Mouse (Mus musculus) liver, embryonic 13.5 days (tissue): ENCODE measurements at regions not wholly inside any gene's neighbourhood (a gene's known extent, or its start where the extent isn't known, plus 50 kb on each side); places are given as distances from the start of the nearest gene placed in this dataset.

Source experiments
- ATAC-seq: fragments of 200-750 bp; cut with Nextera tagmentation; 2 replicates; pipeline ENCODE4 v1.8.0; 2017; ENCODE audit warnings: low read depth, mild to moderate bottlenecking, moderate number of reproducible peaks, moderate library complexity
- DNase-seq: peaks from one replicate; pipeline ENCODE4 v3.0.0; 2022
- H3K27ac ChIP-seq: fragments of 300-500 bp; sonication (generic); 2 replicates; pipeline ENCODE4 v1.5.1; 2015; ENCODE audit warnings: moderate library complexity, mild to moderate bottlenecking, inconsistent platforms
- H3K27me3 ChIP-seq: fragments of 300-500 bp; sonication (generic); 2 replicates; pipeline ENCODE4 v1.6.1; 2015; ENCODE audit warnings: mild to moderate bottlenecking, inconsistent platforms
- H3K36me3 ChIP-seq: fragments of 300-500 bp; sonication (generic); 2 replicates; pipeline ENCODE4 v1.6.1; 2015; ENCODE audit warnings: mild to moderate bottlenecking, inconsistent platforms
- H3K4me1 ChIP-seq: fragments of 300-500 bp; sonication (generic); replicated peaks from 2 replicates; pipeline ENCODE4 v1.6.1; 2015; ENCODE audit warnings: inconsistent platforms
- H3K4me2 ChIP-seq: fragments of 300-500 bp; sonication (generic); 2 replicates; pipeline ENCODE4 v1.6.1; 2015; ENCODE audit warnings: inconsistent platforms, mild to moderate bottlenecking, moderate library complexity
- H3K4me3 ChIP-seq: fragments of 300-500 bp; sonication (generic); replicated peaks from 2 replicates; pipeline ENCODE4 v1.5.1; 2015; ENCODE audit warnings: mild to moderate bottlenecking, inconsistent platforms
- H3K9ac ChIP-seq: fragments of 300-500 bp; sonication (generic); 2 replicates; pipeline ENCODE4 v1.6.1; 2015; ENCODE audit warnings: mild to moderate bottlenecking, inconsistent platforms
- H3K9me3 ChIP-seq: fragments of 300-500 bp; sonication (generic); replicated peaks from 2 replicates; pipeline ENCODE4 v1.6.1; 2016; ENCODE audit warnings: inconsistent platforms
- WGBS: fragments of 180-500 bp; shearing (Covaris S2); methylation state at CpG from one replicate; pipeline ENCODE4 v1.1.7; 2015; ENCODE audit not compliant: insufficient replicate concordance; 5-methylcytosine and 5-hydroxymethylcytosine counted together

DNA sequence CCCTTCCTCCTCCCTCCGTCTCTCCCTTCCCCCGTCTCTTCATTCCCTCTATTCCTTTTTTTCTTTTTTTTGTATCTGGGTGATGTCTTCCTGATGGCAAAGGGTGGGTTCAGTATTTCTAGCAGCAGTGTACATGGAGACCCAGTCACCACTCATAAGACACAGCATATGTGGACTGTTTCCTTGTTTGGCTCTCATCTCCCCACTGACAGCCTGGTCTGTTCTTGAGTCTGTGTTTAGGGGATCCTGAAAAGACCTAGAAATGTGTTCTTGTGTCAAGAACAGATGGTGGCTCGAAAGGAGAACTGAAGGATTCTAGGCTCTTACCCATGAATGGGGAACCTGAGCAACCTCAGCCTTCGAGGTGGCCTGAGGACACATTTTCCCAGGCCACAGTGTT is 124.0 kb upstream of the Clnk start:
- Histone ChIP-seq H3K9ac (no peak overlapping the region), H3K4me1 (no peaks in the 10 kb centered on the region), H3K27me3 (no peaks in the 10 kb centered on the region), H3K9me3 (no peaks in the 10 kb centered on the region), H3K36me3 (no peaks in the 10 kb centered on the region), H3K4me2 (no peak overlapping the region), H3K4me3 (no peak overlapping the region), H3K27ac (no peak overlapping the region)
- 54% methylated on average over 4 of the region's 4 CpGs for WGBS
- ATAC-seq (no peak), DNase-seq (no peak)

DNA sequence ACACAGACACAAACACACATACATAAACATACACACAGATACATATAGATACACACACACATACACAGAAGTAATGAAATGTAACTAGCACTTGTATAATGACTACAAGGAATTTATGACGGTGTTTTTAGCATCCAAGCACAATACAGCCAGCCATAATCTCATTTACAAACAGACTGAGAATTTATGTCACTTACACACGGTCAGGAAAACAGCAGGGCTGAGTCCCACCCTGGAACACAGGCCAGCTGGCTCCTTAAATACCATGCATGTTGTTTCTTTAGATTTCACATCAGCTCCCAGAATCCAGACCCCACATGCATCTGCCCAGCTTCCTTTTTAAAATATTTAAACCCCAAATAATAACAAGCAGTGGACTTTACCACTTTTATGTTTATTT is 123.1 kb upstream of the Clnk start:
- Histone ChIP-seq H3K36me3 (no peaks in the 10 kb centered on the region), H3K27me3 (no peaks in the 10 kb centered on the region), H3K4me1 (no peaks in the 10 kb centered on the region), H3K4me3 (no peak overlapping the region), H3K4me2 (no peak overlapping the region), H3K9ac (no peak overlapping the region), H3K9me3 (no peaks in the 10 kb centered on the region), H3K27ac (no peak overlapping the region)
- no peak for ATAC-seq
- 36% methylated on average over 2 of the region's 2 CpGs for WGBS
- DNase-seq, result no peak

DNA sequence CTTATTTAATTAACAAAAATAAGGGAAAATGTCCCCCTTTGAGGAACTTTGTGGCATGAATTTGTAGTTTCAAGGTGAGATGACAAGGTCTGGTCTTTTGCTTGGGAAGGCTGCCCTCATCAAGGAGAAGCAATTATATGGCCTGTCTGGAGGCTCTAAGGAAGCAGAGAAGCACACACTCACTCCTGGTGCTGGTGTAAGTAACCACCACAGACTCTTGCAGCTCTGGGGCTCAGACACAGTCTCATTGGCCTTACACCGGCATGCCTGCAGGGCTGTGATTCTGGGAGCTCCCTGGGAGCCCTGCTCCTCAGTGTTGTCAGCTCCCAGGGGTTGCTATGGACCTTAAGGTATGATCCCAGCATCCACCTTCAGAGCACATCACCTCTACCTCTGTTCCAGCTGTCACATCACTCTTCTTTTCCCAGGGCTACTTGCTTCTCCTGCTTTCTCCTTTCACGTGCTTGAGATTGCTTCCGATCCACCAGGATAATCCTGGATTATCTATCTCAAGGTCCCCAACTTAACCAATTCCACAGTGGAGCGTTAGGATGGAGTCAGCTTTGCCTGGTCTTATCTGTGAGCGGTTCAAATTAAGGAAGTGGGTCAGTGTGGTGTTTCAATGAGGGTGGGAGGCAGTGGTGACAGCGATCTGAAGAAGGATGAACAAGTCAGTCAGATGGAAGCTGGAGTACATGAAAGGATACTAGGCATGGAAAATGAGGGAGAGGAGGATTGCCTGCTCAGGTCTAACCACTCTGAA is 96.0 kb upstream of the Clnk start:
- 46% methylated on average over 6 of the region's 6 CpGs for WGBS
- H3K9me3 ChIP-seq, result no peaks in the 10 kb centered on the region
- H3K27ac ChIP-seq, result no peak overlapping the region
- H3K36me3 ChIP-seq, result no peaks in the 10 kb centered on the region
- no peaks in the 10 kb centered on the region for H3K27me3 ChIP-seq
- H3K4me3 ChIP-seq, result no peak overlapping the region
- ATAC-seq, result no peak
- no peak overlapping the region for H3K4me2 ChIP-seq
- no peaks in the 10 kb centered on the region for H3K4me1 ChIP-seq
- no peak overlapping the region for H3K9ac ChIP-seq
- DNase-seq, result no peak

DNA sequence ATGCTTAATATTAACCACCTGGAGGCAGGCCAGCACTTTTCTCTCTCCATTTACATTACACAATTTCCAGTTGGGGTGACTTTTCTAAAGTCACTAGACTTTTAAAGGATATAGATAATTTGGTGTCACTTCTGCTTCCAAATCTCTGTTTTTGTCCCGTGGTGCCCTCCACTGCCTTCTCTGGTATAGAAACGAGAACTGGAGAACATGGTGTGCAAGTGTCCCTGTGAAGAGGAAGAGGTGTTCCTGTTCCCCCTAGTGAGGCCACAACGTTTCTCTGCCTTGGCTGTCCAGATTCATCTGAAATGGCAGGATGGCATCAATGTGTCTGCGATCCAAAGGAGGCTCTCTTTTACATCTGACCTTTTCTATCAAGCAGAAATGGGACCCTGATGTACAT is 93.9 kb upstream of the Clnk start:
- no peak overlapping the region for H3K9ac ChIP-seq
- no peak overlapping the region for H3K4me3 ChIP-seq
- H3K36me3 ChIP-seq, result no peaks in the 10 kb centered on the region
- DNase-seq (no peak), ATAC-seq (no peak)
- no peak overlapping the region for H3K27ac ChIP-seq
- no peaks in the 10 kb centered on the region for H3K4me1 ChIP-seq
- no peak overlapping the region for H3K4me2 ChIP-seq
- WGBS, result 42% methylated on average over 4 of the region's 4 CpGs
- H3K9me3 ChIP-seq, result no peaks in the 10 kb centered on the region
- H3K27me3 ChIP-seq, result no peaks in the 10 kb centered on the region

- Histone ChIP-seq H3K9ac (no peak overlapping the region), H3K4me1 (no peaks in the 10 kb centered on the region), H3K9me3 (no peaks in the 10 kb centered on the region), H3K27me3 (no peaks in the 10 kb centered on the region), H3K36me3 (no peaks in the 10 kb centered on the region), H3K27ac (no peak overlapping the region), H3K4me3 (no peak overlapping the region), H3K4me2 (no peak overlapping the region)
- no peak for DNase-seq
- ATAC-seq, result no peak
- 50% methylated on average over 1 of the region's 1 CpGs for whole genome bisulfite sequencing
Observed at GRCm38 (mm10) chr5:38967010-38967409, 90.4 kb upstream of the Clnk start.

DNA sequence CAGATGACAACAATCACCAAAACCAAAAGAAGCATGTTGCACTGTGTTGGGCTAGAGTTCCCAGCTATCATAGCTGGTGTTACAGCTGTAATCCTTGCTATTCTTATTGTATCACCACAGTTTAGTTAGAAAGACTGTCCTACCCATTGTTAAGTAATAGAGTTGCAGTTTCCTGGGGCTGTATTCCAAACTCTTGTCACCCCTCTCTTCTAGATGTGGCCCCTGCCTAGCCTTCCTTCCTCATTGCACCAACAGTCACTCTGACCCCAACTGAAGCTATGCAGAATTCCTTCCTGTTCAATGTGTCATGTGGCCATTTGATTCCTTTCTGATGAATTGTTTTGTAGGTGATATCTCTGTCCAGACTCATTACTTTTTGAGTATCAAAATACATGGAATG is 87.8 kb upstream of the Clnk start:
- no peaks in the 10 kb centered on the region for H3K27me3 ChIP-seq
- no peaks in the 10 kb centered on the region for H3K36me3 ChIP-seq
- H3K27ac ChIP-seq, result no peak overlapping the region
- no peak overlapping the region for H3K4me2 ChIP-seq
- H3K9me3 ChIP-seq, result no peaks in the 10 kb centered on the region
- DNase-seq, result no peak
- H3K4me1 ChIP-seq, result no peaks in the 10 kb centered on the region
- H3K9ac ChIP-seq, result no peak overlapping the region
- ATAC-seq, result no peak
- H3K4me3 ChIP-seq, result no peak overlapping the region

DNA sequence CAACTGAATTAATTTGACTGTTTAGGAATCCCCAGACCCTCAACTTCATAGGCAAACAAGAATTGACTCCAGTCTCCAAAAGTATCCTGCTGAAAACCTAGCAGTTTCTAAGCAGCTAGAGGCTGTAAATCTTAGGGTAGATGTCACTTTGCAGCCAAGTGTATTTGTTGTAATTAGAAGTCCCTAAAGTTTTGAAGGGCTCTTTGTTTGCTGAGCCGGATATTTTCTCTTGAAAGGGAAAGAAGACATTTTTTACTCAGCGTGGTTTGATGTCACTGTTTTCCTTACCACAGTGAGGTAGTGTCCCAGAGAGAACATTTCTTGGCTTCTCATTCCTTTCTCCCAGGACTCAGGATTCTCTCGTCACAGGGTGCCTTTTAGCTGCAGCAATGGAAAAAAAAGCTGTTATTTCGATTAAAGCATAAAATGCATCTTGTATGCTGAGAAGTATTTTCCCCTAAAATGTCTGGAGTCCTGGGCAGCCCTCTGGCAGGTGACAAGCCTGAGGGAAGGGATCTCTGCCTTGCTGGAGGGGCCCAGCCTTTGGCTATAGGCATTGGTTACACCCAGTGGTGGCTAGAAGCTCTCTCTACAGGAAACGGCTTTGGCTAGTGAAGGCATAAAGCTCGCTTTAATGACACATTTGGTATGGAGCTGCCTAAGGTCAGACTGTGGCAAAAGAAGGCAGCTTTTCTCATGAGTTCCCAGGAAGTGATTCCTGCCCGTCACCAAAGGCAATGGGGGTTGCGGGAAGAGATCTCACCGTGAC is 74.1 kb upstream of the Clnk start:
- no peak for DNase-seq
- Histone ChIP-seq H3K27me3 (no peaks in the 10 kb centered on the region), H3K4me3 (no peak overlapping the region), H3K27ac (no peak overlapping the region), H3K4me1 (no peaks in the 10 kb centered on the region), H3K9me3 (no peaks in the 10 kb centered on the region), H3K4me2 (no peak overlapping the region), H3K36me3 (no peaks in the 10 kb centered on the region), H3K9ac (no peak overlapping the region)
- 58% methylated on average over 9 of the region's 9 CpGs for WGBS
- no peak for ATAC-seq

- no peak overlapping the region for H3K4me3 ChIP-seq
Observed at GRCm38 (mm10) chr5:38945903-38946686, 69.5 kb upstream of the Clnk start.

DNA sequence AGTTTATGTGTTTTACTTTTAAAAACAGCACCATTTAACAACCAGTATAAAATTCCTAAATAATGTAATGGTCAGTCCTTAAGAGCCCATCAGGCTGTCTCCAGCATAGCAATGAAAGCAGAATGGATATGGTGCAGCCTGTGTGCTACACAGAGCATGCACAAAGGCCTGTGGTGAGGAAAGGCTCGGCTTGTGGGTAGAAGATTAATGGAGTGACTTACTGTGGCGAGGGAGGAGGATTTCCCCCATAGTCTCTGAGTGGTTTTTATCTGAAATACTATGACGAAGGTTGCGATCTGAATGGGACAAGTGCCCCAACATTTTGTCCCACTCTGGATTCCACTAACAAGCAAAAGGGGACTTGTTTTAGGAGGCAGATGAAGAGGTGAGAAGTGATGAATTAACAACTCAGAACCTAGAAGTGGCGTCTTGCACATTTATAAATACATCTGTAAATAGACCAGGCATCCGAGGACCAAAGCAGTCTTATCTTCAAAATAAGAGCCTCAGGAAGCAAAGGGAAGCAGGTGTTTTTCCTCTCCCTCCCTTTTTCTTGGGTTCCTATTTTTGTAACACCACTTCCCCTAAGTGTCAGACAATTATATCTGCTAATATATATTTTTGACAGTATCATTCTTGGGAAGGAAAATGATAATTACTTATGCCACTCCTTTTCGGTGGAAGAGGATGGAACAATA is 55.9 kb upstream of the Clnk start:
- no peak for DNase-seq
- no peaks in the 10 kb centered on the region for H3K4me1 ChIP-seq
- 13% methylated on average over 7 of the region's 7 CpGs for WGBS
- no peaks in the 10 kb centered on the region for H3K27me3 ChIP-seq
- H3K9me3 ChIP-seq, result no peaks in the 10 kb centered on the region
- no peak for ATAC-seq
- no peak overlapping the region for H3K27ac ChIP-seq
- no peak overlapping the region for H3K4me2 ChIP-seq
- no peaks in the 10 kb centered on the region for H3K36me3 ChIP-seq
- no peak overlapping the region for H3K9ac ChIP-seq
- H3K4me3 ChIP-seq, result no peak overlapping the region

More at GRCm38 (mm10) chr5:38945903-38946686, 69.5 kb upstream of the Clnk start:
- Histone ChIP-seq H3K9me3 (no peaks in the 10 kb centered on the region), H3K4me2 (no peak overlapping the region), H3K9ac (no peak overlapping the region), H3K27ac (no peak overlapping the region), H3K27me3 (no peaks in the 10 kb centered on the region), H3K36me3 (no peaks in the 10 kb centered on the region), H3K4me1 (no peaks in the 10 kb centered on the region)
- DNase-seq (no peak), ATAC-seq (no peak)
- 53% methylated on average over 5 of the region's 5 CpGs for WGBS

GRCm38 (mm10) chr5:38927051-38927450 is 50.4 kb upstream of the Clnk start:
- no peak overlapping the region for H3K9ac ChIP-seq
- 57% methylated on average over 3 of the region's 3 CpGs for WGBS
- no peaks in the 10 kb centered on the region for H3K36me3 ChIP-seq
- H3K27me3 ChIP-seq, result no peaks in the 10 kb centered on the region
- DNase-seq (no peak), ATAC-seq (no peak)
- H3K4me1 ChIP-seq, result no peaks in the 10 kb centered on the region
- H3K4me3 ChIP-seq, result no peak overlapping the region
- H3K27ac ChIP-seq, result no peak overlapping the region
- H3K4me2 ChIP-seq, result no peak overlapping the region
- no peaks in the 10 kb centered on the region for H3K9me3 ChIP-seq
